Mouse (Mus musculus): ENCODE data around the gene Sirt4.

Gene Sirt4

DNA sequence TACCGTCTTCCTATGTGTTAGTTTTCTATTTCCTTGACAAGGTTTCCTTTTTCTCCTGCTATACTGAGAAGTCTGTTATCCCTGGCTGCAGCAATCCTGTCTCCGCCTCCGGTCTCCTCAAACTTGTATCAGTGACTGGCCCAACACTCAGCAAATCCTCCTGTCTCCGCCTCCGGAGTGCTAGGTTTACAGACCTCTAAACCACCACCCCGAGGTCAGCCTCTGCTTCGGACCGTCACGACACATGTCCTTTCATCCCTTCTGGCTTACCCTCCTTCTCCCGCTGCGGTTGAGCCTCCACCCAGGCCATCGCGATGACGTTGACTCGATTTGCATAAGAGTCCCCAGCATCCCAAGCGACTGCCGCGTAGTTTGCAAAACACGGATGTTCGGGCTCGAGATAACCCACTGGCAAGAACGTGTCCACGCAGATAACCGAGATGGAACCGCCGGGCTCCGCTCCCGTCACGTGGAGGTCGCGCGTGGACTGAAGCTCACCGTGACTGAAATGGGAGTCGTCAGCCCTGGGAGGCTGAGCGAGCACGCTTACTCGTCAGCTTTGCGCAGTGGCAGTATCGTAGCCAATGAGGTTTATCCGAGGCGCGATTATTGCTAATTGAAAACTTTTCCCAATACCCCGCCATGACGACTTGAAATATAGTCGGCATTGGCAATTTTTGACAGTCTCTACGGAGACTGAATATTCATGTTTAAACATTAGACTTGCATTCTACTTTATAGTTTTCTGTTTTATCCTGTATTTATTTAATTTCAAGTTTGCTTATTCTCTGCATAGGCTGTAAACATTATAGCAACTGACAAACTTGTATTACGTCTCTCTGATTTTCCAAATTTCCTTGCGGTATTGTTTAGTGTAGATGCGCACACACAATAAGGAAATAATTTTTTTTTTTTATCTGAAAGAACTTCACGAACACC lies 5.4 kb upstream of the Sirt4 start:
- peak; percentile 85 for DNase-seq

DNA sequence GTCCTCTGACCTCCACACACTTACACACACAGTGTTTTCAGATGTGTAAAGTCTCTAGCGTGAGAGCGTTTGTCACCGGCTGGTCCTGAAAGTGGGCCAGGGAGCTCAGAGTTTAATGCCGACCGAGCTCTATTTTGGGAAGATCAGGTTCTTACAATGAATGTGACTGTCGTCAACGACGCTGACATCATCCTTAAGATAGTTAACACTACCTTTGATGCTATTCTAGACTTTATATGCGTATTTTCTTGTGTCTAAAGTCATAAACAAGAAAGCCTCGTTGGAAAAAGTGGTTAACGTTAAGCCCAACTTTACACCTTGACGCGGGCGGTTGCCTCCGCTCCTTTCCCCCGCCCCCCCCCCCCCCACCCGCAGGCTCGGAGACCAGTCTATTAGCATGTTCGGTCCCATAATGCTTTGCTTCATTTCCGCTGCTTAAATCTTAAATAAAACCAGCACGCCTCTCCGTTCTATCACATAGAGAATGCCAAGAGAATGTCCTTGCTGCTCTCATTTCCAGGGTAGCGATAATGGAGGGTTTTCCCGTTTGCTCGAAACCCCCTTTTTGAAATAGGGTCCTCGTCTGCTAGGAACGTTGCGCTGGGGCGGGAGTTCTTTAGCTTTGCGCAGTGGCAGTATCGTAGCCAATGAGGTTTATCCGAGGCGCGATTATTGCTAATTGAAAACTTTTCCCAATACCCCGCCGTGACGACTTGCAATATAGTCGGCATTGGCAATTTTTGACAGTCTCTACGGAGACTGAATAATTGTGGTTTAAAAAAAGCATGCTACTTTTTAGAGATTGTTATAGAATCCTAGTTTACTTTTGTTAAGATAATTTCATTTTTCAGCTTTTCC lies 4.5 kb upstream of the Sirt4 start:
- DNase-seq = peak; percentile 87

- no peak for DNase-seq
Measured at GRCm38 (mm10) chr5:115487942-115488580, 3.5 kb upstream of the Sirt4 start.

- DNase-seq = no peak
Measured at GRCm38 (mm10) chr5:115487353-115487752, 2.8 kb upstream of the Sirt4 start.

DNA sequence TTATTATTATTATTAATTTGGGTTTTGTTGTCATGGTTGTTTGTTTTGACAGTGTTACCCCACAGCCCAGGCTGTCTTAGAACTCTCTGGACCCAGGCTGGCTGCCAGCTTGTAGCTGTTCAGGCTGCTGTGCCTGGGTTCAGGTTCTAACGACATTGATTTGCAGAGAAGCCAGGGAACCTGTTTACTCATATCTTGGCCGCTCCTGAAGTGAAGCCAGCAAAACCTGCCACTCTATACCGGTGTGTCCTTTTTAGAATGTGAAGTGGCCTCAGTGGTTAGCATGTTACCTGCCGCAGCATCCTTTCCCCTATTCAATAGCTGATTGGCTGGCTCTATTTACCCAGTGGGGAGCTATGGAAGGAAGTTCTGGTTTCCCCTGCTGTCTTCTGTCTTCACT lies 2.2 kb upstream of the Sirt4 start:
- no peak for DNase-seq

- DNase-seq = no peak
Measured at GRCm38 (mm10) chr5:115485489-115486205, 1.1 kb upstream of the Sirt4 start.

GRCm38 (mm10) chr5:115484996-115485395 lies 471 bp upstream of the Sirt4 start:
- DNase-seq = no peak

DNA sequence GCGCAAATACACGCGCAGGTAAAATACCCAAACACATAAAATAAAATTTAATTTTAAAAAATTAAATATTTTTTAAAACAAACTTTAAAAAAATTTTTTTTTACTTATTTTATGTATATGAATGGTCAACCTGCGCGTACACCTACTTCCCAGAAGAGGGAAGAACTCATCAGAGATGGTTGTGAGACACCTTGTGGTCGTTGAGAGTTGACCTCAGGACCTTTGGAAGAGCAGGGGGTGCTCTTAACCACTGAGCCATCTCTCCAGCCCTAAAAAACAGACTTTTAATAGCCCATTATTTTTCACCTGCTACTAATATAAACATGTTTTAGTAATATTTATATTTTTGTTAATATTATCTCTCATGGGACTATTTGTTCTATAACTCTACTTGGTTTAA lies 1.1 kb downstream of the Sirt4 start:
- no peak for DNase-seq

- DNase-seq = no peak
Measured at GRCm38 (mm10) chr5:115482390-115483265, 1.9 kb downstream of the Sirt4 start.

DNA sequence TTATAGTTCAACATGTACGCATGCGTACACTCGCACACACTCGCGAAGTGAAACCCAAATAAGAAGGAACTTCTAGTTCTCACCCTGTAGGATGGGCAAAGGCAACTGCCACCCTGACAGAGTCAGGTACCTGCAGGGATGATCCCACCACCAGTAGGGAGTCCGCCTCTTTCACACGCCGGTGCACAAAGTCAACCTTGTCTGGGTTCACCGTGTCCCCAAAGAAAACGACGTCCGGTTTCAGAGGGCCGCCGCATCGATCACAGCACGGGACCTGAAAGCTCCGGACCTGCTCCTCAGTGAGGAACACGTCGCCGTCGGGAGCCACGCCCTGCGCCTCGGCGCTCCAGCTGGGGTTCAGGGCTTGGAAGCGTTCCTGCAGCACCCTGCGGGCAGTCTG lies 4.4 kb downstream of the Sirt4 start:
- peak; percentile 24 for DNase-seq

- no peak for DNase-seq
Measured at GRCm38 (mm10) chr5:115479561-115479960, 5.0 kb downstream of the Sirt4 start.

GRCm38 (mm10) chr5:115476107-115476727 lies 8.3 kb downstream of the Sirt4 start:
- DNase-seq = no peak

DNA sequence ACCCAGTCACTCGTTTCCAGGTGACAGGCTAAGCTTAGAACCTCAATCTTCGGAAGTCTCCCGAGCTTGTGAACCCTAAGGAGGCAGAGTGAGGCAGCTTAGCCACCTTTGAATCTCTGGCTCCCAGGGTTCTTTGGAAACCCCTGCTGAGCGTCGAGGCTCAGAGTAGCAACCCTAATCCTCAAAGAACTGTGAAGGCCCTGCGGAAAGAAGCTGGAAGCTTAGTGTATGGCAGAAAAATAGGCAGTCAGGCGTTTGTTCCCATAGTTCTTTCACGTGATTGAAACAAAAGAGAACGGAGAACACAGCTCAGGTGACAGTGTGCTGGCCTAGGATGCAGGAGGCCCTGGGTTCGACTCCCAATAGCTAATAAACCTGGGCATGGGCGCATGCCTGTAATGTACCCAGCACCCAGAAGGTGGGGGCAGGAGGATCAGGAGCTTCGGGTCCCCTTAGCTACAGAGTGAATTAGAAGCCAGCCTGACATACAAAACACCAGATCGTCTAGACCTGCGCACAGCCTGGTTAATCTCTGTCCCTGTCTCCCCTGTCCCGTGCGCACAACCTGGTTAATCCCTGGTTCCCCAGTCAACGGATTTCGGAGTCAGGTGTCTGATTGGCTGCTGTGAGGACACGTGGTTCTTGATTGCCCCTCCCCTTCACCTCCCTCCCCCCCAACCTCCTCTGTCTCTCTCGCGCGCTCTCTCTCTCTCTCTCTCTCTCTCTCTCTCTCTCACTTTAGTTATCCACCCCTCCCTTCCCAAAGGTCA lies 9.0 kb downstream of the Sirt4 start:
- peak; percentile 30 for DNase-seq

DNA sequence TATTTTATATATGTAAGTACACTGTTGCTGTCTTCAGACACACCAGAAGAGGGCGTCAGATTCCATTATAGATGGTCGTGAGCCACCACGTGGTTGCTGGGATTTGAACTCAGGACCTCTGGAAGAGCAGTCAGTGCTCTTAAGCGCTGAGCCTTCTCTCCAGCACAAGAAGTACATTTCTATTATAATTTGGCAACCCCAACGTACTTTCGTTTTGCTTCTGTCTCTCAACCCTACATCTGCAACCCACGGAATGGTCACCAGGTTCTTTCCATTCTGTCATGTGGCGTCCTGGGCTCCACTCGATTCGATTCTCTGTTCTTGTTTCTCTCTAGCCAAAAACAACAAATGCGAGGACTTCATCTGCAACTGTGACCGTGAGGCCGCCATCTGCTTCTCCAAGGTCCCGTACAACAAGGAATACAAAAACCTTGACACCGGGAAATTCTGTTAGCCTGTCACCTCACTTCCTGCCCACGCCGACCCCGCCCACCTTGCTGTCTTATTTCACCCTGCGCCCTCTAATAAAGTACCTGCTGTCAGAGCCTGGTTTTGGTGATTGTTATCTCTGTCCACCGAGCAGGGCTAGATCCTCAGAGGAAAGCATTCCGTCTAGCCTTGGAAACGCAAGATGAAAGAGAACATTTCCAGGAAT lies 10.2 kb downstream of the Sirt4 start:
- peak; percentile 23 for DNase-seq

- no peak for DNase-seq
Measured at GRCm38 (mm10) chr5:115473191-115473590, 11.3 kb downstream of the Sirt4 start.

DNA sequence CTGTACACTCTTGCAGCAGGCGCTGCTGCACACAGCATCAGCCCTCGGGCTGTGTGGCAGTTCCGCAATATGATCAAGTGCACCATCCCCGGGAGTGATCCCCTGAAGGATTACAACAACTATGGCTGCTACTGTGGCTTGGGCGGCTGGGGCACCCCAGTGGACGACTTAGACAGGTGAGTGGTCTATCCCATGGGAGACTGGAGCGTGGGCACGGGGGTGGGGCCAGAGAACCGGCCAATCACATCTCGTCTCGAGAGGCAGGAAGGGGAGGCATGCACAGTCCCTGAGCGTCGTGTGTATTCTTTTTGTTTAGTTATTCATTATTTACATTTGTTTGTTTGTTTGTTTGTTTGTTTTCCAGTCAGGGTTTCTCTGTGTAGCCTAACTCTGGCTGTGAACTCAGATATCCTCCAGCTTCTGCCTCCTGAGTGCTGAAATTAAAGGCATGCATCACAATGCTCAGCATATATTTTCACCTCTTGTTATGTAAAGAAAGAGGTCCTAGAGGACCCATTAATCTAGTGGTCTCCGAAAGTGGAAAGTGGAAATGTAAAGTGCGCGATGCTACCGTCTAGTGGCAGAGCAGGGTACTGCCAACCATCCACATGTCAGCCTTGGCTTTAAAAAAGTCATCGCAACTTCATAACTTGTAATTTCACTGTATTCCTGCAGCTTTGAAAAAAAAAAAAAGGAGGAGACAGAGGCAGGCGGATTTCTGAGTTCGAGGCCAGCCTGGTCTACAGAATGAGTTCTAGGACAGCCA lies 13.6 kb downstream of the Sirt4 start:
- DNase-seq = peak; percentile 61

DNA sequence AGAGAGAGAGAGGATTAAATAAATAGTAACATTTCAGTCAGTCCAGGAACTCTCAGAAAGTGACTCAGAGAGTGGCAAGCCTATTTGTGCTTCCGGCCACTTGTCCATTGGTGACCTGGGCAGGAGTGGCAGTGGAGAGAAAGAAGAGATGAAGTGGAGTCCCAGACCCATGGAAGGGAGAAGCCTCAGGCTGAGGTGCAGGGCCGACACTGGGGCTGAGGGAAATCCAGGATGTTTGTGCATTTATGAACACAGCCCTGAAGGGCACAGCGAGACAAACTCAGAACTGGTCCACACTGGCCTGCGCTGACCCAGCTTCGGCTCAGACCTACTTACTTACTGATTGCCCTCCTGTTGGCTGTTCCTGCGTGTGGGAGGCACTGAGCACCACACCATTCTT lies 14.7 kb downstream of the Sirt4 start:
- DNase-seq = no peak

DNA sequence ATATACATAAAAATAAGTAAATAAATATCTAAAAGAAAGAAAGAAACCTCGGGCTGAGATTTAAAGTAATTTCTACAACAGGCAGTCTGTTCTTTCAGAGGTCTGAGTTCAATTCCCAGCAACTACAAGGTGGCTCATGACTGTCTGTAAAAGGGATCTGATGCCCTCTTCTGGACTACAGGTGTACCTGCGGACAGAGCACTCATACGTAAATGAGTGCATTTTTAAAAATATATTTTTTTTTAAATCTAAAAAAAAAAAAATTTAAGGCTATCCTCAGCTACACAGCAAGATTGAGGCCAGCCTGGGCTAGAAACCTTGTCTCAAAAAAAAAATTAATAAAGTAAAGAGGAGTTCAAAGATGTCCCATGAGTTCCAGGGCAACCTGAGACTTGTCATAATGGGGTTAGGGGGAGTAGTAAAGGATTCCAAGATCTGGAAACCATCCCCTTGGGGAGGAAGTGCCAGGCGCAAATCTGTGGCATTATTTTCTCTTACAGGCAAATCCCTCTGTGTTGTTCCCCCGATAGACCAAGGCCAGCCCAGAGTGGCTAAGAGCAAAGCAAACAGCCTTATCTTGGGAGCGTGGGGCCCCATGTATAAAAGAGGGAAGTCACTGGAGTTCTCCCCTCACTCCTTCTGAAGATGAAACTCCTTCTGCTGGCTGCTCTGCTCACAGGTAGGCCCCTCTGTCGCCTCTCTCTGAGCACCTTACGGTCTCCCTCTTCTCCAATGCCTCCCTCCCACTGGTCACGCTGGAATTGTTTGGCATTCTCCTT lies 18.7 kb downstream of the Sirt4 start, which contains the start of gene Pla2g1b:
Pla2g1b (plus strand) TSS at position 621 of the 779 bp plus-strand sequence.
- no peak for DNase-seq

Data from thymus, postnatal 14 days (tissue).